Mouse (Mus musculus) MEL (cell line): ENCODE results near the gene Nf1. TPM values are rescaled to one million over a fixed set of nuclear protein-coding genes. Genes with fewer than 3 reads are reported as not detected.

Experiments
- DNase-seq: peaks from one replicate; pipeline ENCODE4 v3.0.0; 2011; ENCODE audit warnings: low read depth, low spot score
- H3K27ac ChIP-seq: 2 replicates; pipeline ENCODE4 v1.5.1; 2012; ENCODE audit warnings: low read depth, mild to moderate bottlenecking, control low read depth, low read length, moderate library complexity; ENCODE audit not compliant: control insufficient read depth
- H3K27me3 ChIP-seq, 2 experiments: fragments of 150-350 bp in 1 of 2; sonication (generic) in 1 of 2; 2 replicates each; pipeline ENCODE4 v1.6.1; 2012; ENCODE audit warnings: low read length in 2 of 2, mild to moderate bottlenecking in 2 of 2, improper control_type of control experiment in 1 of 2, moderate library complexity in 1 of 2; ENCODE audit not compliant: insufficient read depth in 2 of 2, control insufficient read depth in 1 of 2
- H3K36me3 ChIP-seq, 2 experiments: 2 replicates each; pipeline ENCODE4 v1.6.1; 2012 to 2014; ENCODE audit warnings: low read length in 2 of 2, improper control_type of control experiment in 1 of 2, inconsistent platforms in 1 of 2, mild to moderate bottlenecking in 1 of 2; ENCODE audit not compliant: insufficient read depth in 2 of 2, control insufficient read depth in 1 of 2
- H3K4me1 ChIP-seq, 2 experiments: fragments of 150-350 bp in 1 of 2; sonication (generic) in 1 of 2; 2 replicates each; pipeline ENCODE4 v1.6.1; 2012; ENCODE audit warnings: low read length in 2 of 2, improper control_type of control experiment in 1 of 2, mild to moderate bottlenecking in 1 of 2; ENCODE audit not compliant: insufficient read depth in 2 of 2, control insufficient read depth in 1 of 2
- H3K4me3 ChIP-seq, 2 experiments: fragments of 150-350 bp in 1 of 2; sonication (generic) in 1 of 2; 2 replicates each; pipeline ENCODE4 v1.5.1; 2012; ENCODE audit warnings: low read depth in 2 of 2, low read length in 2 of 2, mild to moderate bottlenecking in 2 of 2, moderate library complexity in 2 of 2, control low read depth in 1 of 2, improper control_type of control experiment in 1 of 2; ENCODE audit not compliant: control insufficient read depth in 1 of 2, insufficient read depth in 1 of 2
- H3K79me2 ChIP-seq: 2 replicates; pipeline ENCODE4 v1.6.1; 2012; ENCODE audit warnings: mild to moderate bottlenecking, low read length, moderate library complexity; ENCODE audit not compliant: control insufficient read depth, poor library complexity, insufficient read depth
- H3K9ac ChIP-seq: 2 replicates; pipeline ENCODE4 v1.6.1; 2012; ENCODE audit warnings: low read depth, mild to moderate bottlenecking, control low read depth, low read length, moderate library complexity; ENCODE audit not compliant: control insufficient read depth, poor library complexity, severe bottlenecking
- H3K9me3 ChIP-seq: fragments of 150-350 bp; sonication (generic); replicated peaks from 2 replicates; pipeline ENCODE4 v1.6.1; 2012; ENCODE audit warnings: mild to moderate bottlenecking, low read length, improper control_type of control experiment, moderate library complexity; ENCODE audit not compliant: insufficient read depth
- CHD2 ChIP-seq: IDR thresholded peaks from 2 replicates; pipeline ENCODE4 v1.6.1; 2011; ENCODE audit warnings: low read length, improper control_type of control experiment
- CTCF ChIP-seq, 3 experiments: IDR thresholded peaks in 2 of 3; conservative IDR thresholded peaks in 1 of 3; 2 replicates each; pipeline ENCODE4 v1.5.1; 2011 to 2012; ENCODE audit warnings: low read length in 3 of 3, low read depth in 2 of 3, mild to moderate bottlenecking in 2 of 3, improper control_type of control experiment in 1 of 3, inconsistent platforms in 1 of 3, mixed read lengths in 1 of 3, moderate library complexity in 1 of 3; ENCODE audit not compliant: control insufficient read depth in 1 of 3, insufficient read depth in 1 of 3, poor library complexity in 1 of 3, severe bottlenecking in 1 of 3
- E2F4 ChIP-seq: IDR thresholded peaks from 2 replicates; pipeline ENCODE4 v1.6.1; 2011; ENCODE audit warnings: low read depth, low read length, improper control_type of control experiment, borderline replicate concordance
- ELF1 ChIP-seq: IDR thresholded peaks from 2 replicates; pipeline ENCODE4 v1.6.1; 2014; ENCODE audit warnings: low read depth, mild to moderate bottlenecking, inconsistent platforms, low read length, improper control_type of control experiment, moderate library complexity
- GATA1 ChIP-seq: IDR thresholded peaks from 2 replicates; pipeline ENCODE4 v1.6.1; 2011; ENCODE audit warnings: low read depth, low read length, improper control_type of control experiment
- MAX ChIP-seq: IDR thresholded peaks from 2 replicates; pipeline ENCODE4 v1.6.1; 2011; ENCODE audit warnings: low read length, improper control_type of control experiment
- MXI1 ChIP-seq: IDR thresholded peaks from 2 replicates; pipeline ENCODE4 v1.6.1; 2011; ENCODE audit warnings: mild to moderate bottlenecking, low read depth, low read length, improper control_type of control experiment
- NELFE ChIP-seq: IDR thresholded peaks from 2 replicates; pipeline ENCODE4 v1.6.1; 2011; ENCODE audit warnings: low read depth, low read length, improper control_type of control experiment
- POLR2AphosphoS2 ChIP-seq: IDR thresholded peaks from 2 replicates; pipeline ENCODE4 v1.6.1; 2011; ENCODE audit warnings: low read length, improper control_type of control experiment
- POLR2AphosphoS5 ChIP-seq: IDR thresholded peaks from 2 replicates; pipeline ENCODE4 v1.6.1; 2012; ENCODE audit warnings: low read depth, borderline replicate concordance, mild to moderate bottlenecking, inconsistent platforms, low read length, moderate library complexity, mixed read lengths
- RAD21 ChIP-seq: IDR thresholded peaks from 2 replicates; pipeline ENCODE4 v1.6.1; 2011; ENCODE audit warnings: mild to moderate bottlenecking, low read depth, low read length, improper control_type of control experiment
- SIN3A ChIP-seq: IDR thresholded peaks from 2 replicates; pipeline ENCODE4 v1.6.1; 2012; ENCODE audit warnings: low read length, improper control_type of control experiment, inconsistent platforms
- SMC3 ChIP-seq: IDR thresholded peaks from 2 replicates; pipeline ENCODE4 v1.6.1; 2011; ENCODE audit warnings: low read depth, low read length, improper control_type of control experiment
- TAL1 ChIP-seq: IDR thresholded peaks from 2 replicates; pipeline ENCODE4 v1.6.1; 2012; ENCODE audit warnings: mild to moderate bottlenecking, inconsistent platforms, low read length, moderate library complexity, mixed read lengths
- ZC3H11A ChIP-seq: IDR thresholded peaks from 2 replicates; pipeline ENCODE4 v1.6.1; 2012; ENCODE audit warnings: low read depth, mild to moderate bottlenecking, inconsistent platforms, low read length, improper control_type of control experiment
- polyA plus RNA-seq, 2 experiments: library from polyadenylated mRNA; stranded (reverse) in 1 of 2; unstranded in 1 of 2; fragments of >175 nt in 1 of 2; fragments of >200 nt in 1 of 2; gene quantifications; 2 replicates each; pipeline versions ENCODE4 v1.2.1 to v1.2.4; 2012; ENCODE audit warnings: low replicate concordance in 2 of 2, low read depth in 1 of 2; ENCODE audit not compliant: insufficient read length in 2 of 2, insufficient read depth in 1 of 2, missing spikeins in 1 of 2
- total RNA-seq: library from RNA; depleted of rRNA; stranded (reverse); fragments of 300-350 nt; gene quantifications from 2 replicates; pipeline ENCODE4 v1.2.3, GENCODE M21; 2012

Nf1 gene
- total and polyA plus RNA-seq, 3 experiments: 13.2 to 108 (median 20.3) TPM

- H3K9me3 ChIP-seq: no peaks in the 10 kb centered on the region
- no peak overlapping the region for H3K27ac ChIP-seq
- H3K79me2 ChIP-seq: no peaks in the 10 kb centered on the region
- H3K27me3 ChIP-seq: peaks cover 2% of the 10 kb centered on the region in 2 experiments; a peak in 1 of 4 replicates
- TF ChIP-seq ZC3H11A (peak; percentile 46), CTCF (IDR thresholded peaks at IDR 0.05 in 2 of 3, conservative IDR thresholded peaks at IDR 0.05 in 1 of 3; ENCODE audit: control insufficient read depth in 1 of 3, insufficient read depth in 1 of 3, low read depth in 2 of 3, low read length in 3 of 3, poor library complexity in 1 of 3, severe bottlenecking in 1 of 3) (peak; percentile 12 to 62 (median 46); a peak in 4 of 6 replicates), ELF1 (no peak), SMC3 (peak; percentile 56), RAD21 (peak; percentile 53)
- no peak overlapping the region for H3K4me3 ChIP-seq
- no peak overlapping the region for H3K9ac ChIP-seq
- H3K4me1 ChIP-seq: no peaks in the 10 kb centered on the region
- no peaks in the 10 kb centered on the region for H3K36me3 ChIP-seq
- peak; percentile 43 for DNase-seq
Measured at GRCm38 (mm10) chr11:79589317-79590075, 250.0 kb downstream of the Nf1 start.

- no peak within 1 kb of the TSS for H3K9ac ChIP-seq
- TF ChIP-seq POLR2AphosphoS5 (no peak), SIN3A (no peak), RAD21 (no peak), E2F4 (no peak), NELFE (no peak), MAX (no peak), GATA1 (no peak), CTCF (IDR thresholded peaks at IDR 0.05 in 2 of 3, conservative IDR thresholded peaks at IDR 0.05 in 1 of 3; ENCODE audit: control insufficient read depth in 1 of 3, insufficient read depth in 1 of 3, low read depth in 2 of 3, low read length in 3 of 3, poor library complexity in 1 of 3, severe bottlenecking in 1 of 3) (no peak), TAL1 (no peak), POLR2AphosphoS2 (no peak), CHD2 (no peak), MXI1 (no peak)
- TF ChIP-seq, all 39 proteins: peak for 0
- no peak within 1 kb of the TSS for H3K4me3 ChIP-seq
- DNase-seq: no peak
- H3K9me3 ChIP-seq: no peaks in the 10 kb centered on the region
- peaks cover 5 to 6% of the 10 kb centered on the region in 2 experiments; a peak in 2 of 4 replicates for H3K27me3 ChIP-seq
- H3K4me1 ChIP-seq: no peaks in the 10 kb centered on the region
- no peak within 1 kb of the TSS for H3K27ac ChIP-seq
- H3K79me2 ChIP-seq: no peaks in the 10 kb centered on the region
- H3K36me3 ChIP-seq: no peaks in the 10 kb centered on the region
Measured at GRCm38 (mm10) chr11:79590664-79591590, 251.4 kb downstream of the Nf1 start, which contains the start of gene Rab11fip4. TSS of gene Rab11fip4 (plus strand) at chr11:79591212.
